Mouse (Mus musculus) CH12.LX (cell line): Measurements from ENCODE around the gene Olfr921.

Source experiments
- CHD1 ChIP-seq: IDR thresholded peaks from 2 replicates; pipeline ENCODE4 v1.6.1; 2012; ENCODE audit warnings: low read depth, low read length, improper control_type of control experiment, inconsistent platforms
- CTCF ChIP-seq, 2 experiments: IDR thresholded peaks in 1 of 2; conservative IDR thresholded peaks in 1 of 2; 2 replicates each; pipeline ENCODE4 v1.5.1; 2011 to 2012; ENCODE audit warnings: low read depth in 2 of 2, low read length in 2 of 2, improper control_type of control experiment in 1 of 2, inconsistent platforms in 1 of 2, mild to moderate bottlenecking in 1 of 2, moderate library complexity in 1 of 2
- HCFC1 ChIP-seq: IDR thresholded peaks from 2 replicates; pipeline ENCODE4 v1.6.1; 2012; ENCODE audit warnings: low read depth, mild to moderate bottlenecking, inconsistent platforms, low read length, improper control_type of control experiment
- MAX ChIP-seq: IDR thresholded peaks from 2 replicates; pipeline ENCODE4 v1.6.1; 2011; ENCODE audit warnings: low read length, improper control_type of control experiment
- POLR2A ChIP-seq: IDR thresholded peaks from 2 replicates; pipeline ENCODE4 v1.6.1; 2011; ENCODE audit warnings: low read depth, mild to moderate bottlenecking, improper control_type of control experiment, low read length
- TCF12 ChIP-seq: IDR thresholded peaks from 2 replicates; pipeline ENCODE4 v1.6.1; 2014; ENCODE audit warnings: low read depth, mild to moderate bottlenecking, inconsistent platforms, low read length, improper control_type of control experiment
- USF1 ChIP-seq: IDR thresholded peaks from 2 replicates; pipeline ENCODE4 v1.6.1; 2014; ENCODE audit warnings: low read depth, mild to moderate bottlenecking, inconsistent platforms, low read length, improper control_type of control experiment
- ZC3H11A ChIP-seq: IDR thresholded peaks from 2 replicates; pipeline ENCODE4 v1.6.1; 2012; ENCODE audit warnings: low read depth, mild to moderate bottlenecking, inconsistent platforms, low read length, improper control_type of control experiment
- ZNF384 ChIP-seq: IDR thresholded peaks from 2 replicates; pipeline ENCODE4 v1.6.1; 2012; ENCODE audit warnings: low read depth, low read length, improper control_type of control experiment, inconsistent platforms

GRCm38 (mm10) chr9:38814314-38814713 is 41.4 kb downstream of the Olfr921 start, which contains the start of gene Olfr922:
- TF ChIP-seq HCFC1 (no peak), CTCF (conservative IDR thresholded peaks at IDR 0.05 in 1 of 2, IDR thresholded peaks at IDR 0.05 in 1 of 2; ENCODE audit: low read depth in 2 of 2, low read length in 2 of 2) (no peak), ZNF384 (no peak), CHD1 (no peak), ZC3H11A (no peak), USF1 (no peak), MAX (no peak), POLR2A (no peak), TCF12 (no peak)
